Mouse (Mus musculus): ENCODE data around the gene Hspb11. TPM values are rescaled to one million over a fixed set of nuclear protein-coding genes. Genes with fewer than 3 reads are reported as not detected.
A peak's percentile ranks its signal among the peaks of the same experiment; 100 is the strongest.

The Hspb11 gene
- polyA plus RNA-seq, 1 experiment from 2014 or later, result 33.4 TPM

GRCm38 (mm10) chr4:107292273-107292662 lies 38.9 kb downstream of the Hspb11 start:
- H3K4me3 ChIP-seq, result no peak overlapping the region
- ATAC-seq (ENCODE audit: extremely low read depth, insufficient number of reproducible peaks, low FRiP score, low TSS enrichment), result no peak
- no peaks in the 10 kb centered on the region for H3K9me3 ChIP-seq
- no peak overlapping the region for H3K4me2 ChIP-seq
- no peaks in the 10 kb centered on the region for H3K36me3 ChIP-seq
- H3K27ac ChIP-seq (replicated peaks), result no peak overlapping the region
- 0 out of 2 replicates have a peak, but pooled peaks cover 4% of the 10 kb centered on the region for H3K27me3 ChIP-seq (replicated peaks)
- H3K9ac ChIP-seq, result no peak overlapping the region
- WGBS, result 37% methylated on average over 4 of the region's 4 CpGs
- H3K4me1 ChIP-seq, result no peaks in the 10 kb centered on the region

- no peak overlapping the region for H3K4me2 ChIP-seq
- ATAC-seq (ENCODE audit: extremely low read depth, insufficient number of reproducible peaks, low FRiP score, low TSS enrichment), result no peak
- no peaks in the 10 kb centered on the region for H3K9me3 ChIP-seq
- H3K36me3 ChIP-seq, result no peaks in the 10 kb centered on the region
- WGBS, result 79% methylated on average over 8 of the region's 8 CpGs
- no peak overlapping the region for H3K4me3 ChIP-seq
- H3K27me3 ChIP-seq (replicated peaks), result 0 out of 2 replicates have a peak, but pooled peaks cover 4% of the 10 kb centered on the region
- no peaks in the 10 kb centered on the region for H3K4me1 ChIP-seq
- H3K27ac ChIP-seq (replicated peaks), result no peak overlapping the region
- H3K9ac ChIP-seq, result no peak overlapping the region
These were observed 44.7 kb downstream of the Hspb11 start for GRCm38 (mm10) chr4:107298071-107298606.

GRCm38 (mm10) chr4:107299779-107300340 lies 46.5 kb downstream of the Hspb11 start:
- Histone ChIP-seq H3K27ac (replicated peaks) (no peak overlapping the region), H3K4me3 (no peak overlapping the region), H3K27me3 (replicated peaks) (0 out of 2 replicates have a peak, but pooled peaks cover 9% of the 10 kb centered on the region), H3K9me3 (no peaks in the 10 kb centered on the region), H3K9ac (no peak overlapping the region), H3K4me2 (no peak overlapping the region), H3K4me1 (no peaks in the 10 kb centered on the region), H3K36me3 (no peaks in the 10 kb centered on the region)
- 85% methylated on average over 7 of the region's 7 CpGs for WGBS
- no peak for ATAC-seq (ENCODE audit: extremely low read depth, insufficient number of reproducible peaks, low FRiP score, low TSS enrichment)

- H3K9me3 ChIP-seq, result no peaks in the 10 kb centered on the region
- H3K4me2 ChIP-seq, result no peak overlapping the region
- no peak overlapping the region for H3K27ac ChIP-seq (replicated peaks)
- 63% methylated on average over 4 of the region's 4 CpGs for WGBS
- H3K27me3 ChIP-seq (replicated peaks), result 0 out of 2 replicates have a peak, but pooled peaks cover 9% of the 10 kb centered on the region
- no peaks in the 10 kb centered on the region for H3K36me3 ChIP-seq
- ATAC-seq (ENCODE audit: extremely low read depth, insufficient number of reproducible peaks, low FRiP score, low TSS enrichment), result no peak
- H3K9ac ChIP-seq, result no peak overlapping the region
- no peak overlapping the region for H3K4me3 ChIP-seq
- H3K4me1 ChIP-seq, result peaks cover 2% of the 10 kb centered on the region; the same call in 1 of the 2 replicates
These were observed 47.0 kb downstream of the Hspb11 start for GRCm38 (mm10) chr4:107300371-107300770.

- H3K27ac ChIP-seq (replicated peaks), result no peak overlapping the region
- H3K4me1 ChIP-seq, result peaks cover 6% of the 10 kb centered on the region; the same call in 1 of the 2 replicates
- H3K9ac ChIP-seq, result no peak overlapping the region
- no peak overlapping the region for H3K4me3 ChIP-seq
- no peak for ATAC-seq (ENCODE audit: extremely low read depth, insufficient number of reproducible peaks, low FRiP score, low TSS enrichment)
- H3K36me3 ChIP-seq, result no peaks in the 10 kb centered on the region
- H3K4me2 ChIP-seq, result no peak overlapping the region
- peaks cover 11% of the 10 kb centered on the region; the same call in 1 of the 2 replicates for H3K27me3 ChIP-seq (replicated peaks)
- no peaks in the 10 kb centered on the region for H3K9me3 ChIP-seq
- WGBS, result 95% methylated on average over 1 of the region's 1 CpGs
These were observed 47.6 kb downstream of the Hspb11 start for GRCm38 (mm10) chr4:107300902-107301555.

- 83% methylated on average over 9 of the region's 9 CpGs for WGBS
- Histone ChIP-seq H3K4me2 (no peak overlapping the region), H3K9ac (no peak overlapping the region), H3K27me3 (replicated peaks) (peaks cover 15% of the 10 kb centered on the region; the same call in 1 of the 2 replicates), H3K4me3 (no peak overlapping the region), H3K36me3 (no peaks in the 10 kb centered on the region), H3K27ac (replicated peaks) (no peak overlapping the region), H3K9me3 (no peaks in the 10 kb centered on the region), H3K4me1 (peaks cover 11% of the 10 kb centered on the region; the same call in 1 of the 2 replicates)
- ATAC-seq (ENCODE audit: extremely low read depth, insufficient number of reproducible peaks, low FRiP score, low TSS enrichment), result no peak
These were observed 48.8 kb downstream of the Hspb11 start for GRCm38 (mm10) chr4:107302221-107302620.

GRCm38 (mm10) chr4:107302832-107303231 lies 49.4 kb downstream of the Hspb11 start:
- no peak overlapping the region for H3K9ac ChIP-seq
- no peaks in the 10 kb centered on the region for H3K36me3 ChIP-seq
- H3K4me3 ChIP-seq, result no peak overlapping the region
- WGBS, result 66% methylated on average over 4 of the region's 4 CpGs
- ATAC-seq (ENCODE audit: extremely low read depth, insufficient number of reproducible peaks, low FRiP score, low TSS enrichment), result no peak
- peaks cover 15% of the 10 kb centered on the region; the same call in 1 of the 2 replicates for H3K27me3 ChIP-seq (replicated peaks)
- no peak overlapping the region for H3K27ac ChIP-seq (replicated peaks)
- no peaks in the 10 kb centered on the region for H3K9me3 ChIP-seq
- H3K4me1 ChIP-seq, result peaks cover 11% of the 10 kb centered on the region; the same call in 1 of the 2 replicates
- H3K4me2 ChIP-seq, result no peak overlapping the region

- Histone ChIP-seq H3K4me2 (no peak overlapping the region), H3K4me1 (peaks cover 11% of the 10 kb centered on the region; the same call in 1 of the 2 replicates), H3K9ac (no peak overlapping the region), H3K4me3 (no peak overlapping the region), H3K27me3 (replicated peaks) (peaks cover 15% of the 10 kb centered on the region; the same call in 1 of the 2 replicates), H3K27ac (replicated peaks) (no peak overlapping the region), H3K9me3 (no peaks in the 10 kb centered on the region), H3K36me3 (no peaks in the 10 kb centered on the region)
- no peak for ATAC-seq (ENCODE audit: extremely low read depth, insufficient number of reproducible peaks, low FRiP score, low TSS enrichment)
- 54% methylated on average over 3 of the region's 3 CpGs for WGBS
These were observed 50.1 kb downstream of the Hspb11 start for GRCm38 (mm10) chr4:107303531-107303930.

- H3K4me3 ChIP-seq, result no peak within 1 kb of the TSS
- no peak within 1 kb of the TSS for H3K27ac ChIP-seq (replicated peaks)
- no peaks in the 10 kb centered on the region for H3K36me3 ChIP-seq
- 49% methylated on average over 6 of the region's 6 CpGs for WGBS
- no peak within 1 kb of the TSS for H3K9ac ChIP-seq
- H3K27me3 ChIP-seq (replicated peaks), result peaks cover 15% of the 10 kb centered on the region; the same call in 1 of the 2 replicates
- peaks cover 11% of the 10 kb centered on the region; the same call in 1 of the 2 replicates for H3K4me1 ChIP-seq
- no peak within 1 kb of the TSS for H3K4me2 ChIP-seq
- no peaks in the 10 kb centered on the region for H3K9me3 ChIP-seq
- no peak for ATAC-seq (ENCODE audit: extremely low read depth, insufficient number of reproducible peaks, low FRiP score, low TSS enrichment)
These were observed 53.6 kb downstream of the Hspb11 start, which contains the start of gene Dio1 for GRCm38 (mm10) chr4:107306966-107307365. Dio1 (minus strand) TSS chr4:107307169.

- Histone ChIP-seq H3K27me3 (replicated peaks) (no peaks in the 10 kb centered on the region), H3K4me2 (peak within 1 kb of the TSS; percentile 85), H3K4me3 (peak within 1 kb of the TSS; percentile 80), H3K9ac (peak within 1 kb of the TSS; percentile 84), H3K4me1 (peaks cover 12% of the 10 kb centered on the region), H3K9me3 (no peaks in the 10 kb centered on the region), H3K36me3 (peaks cover 31% of the 10 kb centered on the region), H3K27ac (replicated peaks) (peak within 1 kb of the TSS; percentile 33)
- under 1% methylated on average over 29 of the region's 29 CpGs for WGBS
- ATAC-seq (ENCODE audit: extremely low read depth, insufficient number of reproducible peaks, low FRiP score, low TSS enrichment), result peak; percentile 74
These were observed 60.5 kb downstream of the Hspb11 start, which contains the start of gene Yipf1 for GRCm38 (mm10) chr4:107313690-107314478. Yipf1 (plus strand) TSS chr4:107314363.

- H3K9ac ChIP-seq, result peak overlapping the region; percentile 84
- no peaks in the 10 kb centered on the region for H3K9me3 ChIP-seq
- peaks cover 36% of the 10 kb centered on the region for H3K36me3 ChIP-seq
- 6% methylated on average over 7 of the region's 7 CpGs for WGBS
- peak overlapping the region; percentile 85 for H3K4me2 ChIP-seq
- peaks cover 12% of the 10 kb centered on the region for H3K4me1 ChIP-seq
- no peaks in the 10 kb centered on the region for H3K27me3 ChIP-seq (replicated peaks)
- no peak for ATAC-seq (ENCODE audit: extremely low read depth, insufficient number of reproducible peaks, low FRiP score, low TSS enrichment)
- H3K4me3 ChIP-seq, result peak overlapping the region; percentile 80
- no peak overlapping the region for H3K27ac ChIP-seq (replicated peaks)
These were observed 61.0 kb downstream of the Hspb11 start for GRCm38 (mm10) chr4:107314479-107314805.

Measured in heart, embryonic 13.5 days (tissue).